In the genomic region with DNA sequence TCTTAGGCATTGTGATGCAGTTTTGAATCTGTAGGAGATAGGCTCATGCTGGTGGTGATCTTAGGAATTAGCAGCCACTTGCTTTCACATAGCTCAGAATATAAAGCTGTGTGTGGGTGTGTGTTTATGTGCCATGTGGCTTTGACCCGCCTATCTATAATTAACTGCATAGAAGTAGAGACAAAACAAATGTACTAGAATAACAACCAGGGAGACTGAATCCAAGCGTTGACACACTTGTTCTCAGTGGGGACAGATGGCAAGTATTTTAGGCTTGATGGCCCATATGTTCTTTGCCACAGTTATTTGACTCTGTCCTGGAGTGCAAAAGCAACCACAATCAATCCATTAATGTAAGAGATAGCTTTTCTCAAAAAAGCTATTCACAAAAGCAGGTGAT, we compare ENCODE assay signal across 13 mouse cellular contexts.
A peak's percentile ranks its signal among the peaks of the same experiment; 100 is the strongest.
DNase-seq lines count a peak whose midpoint lies in the region; ATAC-seq lines count a peak whose summit lies in the region.
"Had no signal": no experiment of that assay in that cellular context is flagged by ENCODE, and none has a peak within 500 bp of the region (broad histone marks: within the 10 kb centered on the region; RNA-seq: fewer than 3 reads in every experiment).

No protein-coding gene starts in this region.

- DNase-seq in layer of hippocampus, adult 11-12 months (ENCODE audit: low spot score): peak; percentile 49
- DNase-seq in layer of hippocampus, postnatal 10 days (ENCODE audit: low spot score in 2 of 2): no peak
- DNase-seq in cerebellum, adult 11 months: peak; percentile 18
- DNase-seq in cerebellum, adult 9-11 months: peak; percentile 59
- peak; percentile 10 to 24 for DNase-seq in layer of hippocampus, postnatal 36 days
- no peak for DNase-seq in ovary, adult 18-20 months (ENCODE audit: low spot score)
- DNase-seq: adrenal gland, postnatal 36 days; heart, postnatal 36 days; liver; lung, postnatal 10 days; midbrain, embryonic 14.5 days; thymus, postnatal 36 days had no signal

- ATAC-seq in erythroid progenitor cell, adult 5-6 weeks (replicated peaks; ENCODE audit: low FRiP score, poor library complexity, severe bottlenecking): no peak

Comparison
In these comparisons a context has a peak if more than half of its experiments do, and no peak if none do; other contexts are left out.
1. DNase-seq: peak in layer of hippocampus, adult 11-12 months (single experiment), cerebellum, adult 11 months (single experiment), cerebellum, adult 9-11 months (single experiment) and layer of hippocampus, postnatal 36 days (2 of 2); none in layer of hippocampus, postnatal 10 days (0 of 2) and ovary, adult 18-20 months (single experiment).